Mouse (Mus musculus) brain, embryonic 14.5 days (tissue): ENCODE results near the gene 1700028K03Rik. TPM values are rescaled to one million over a fixed set of nuclear protein-coding genes. Genes with fewer than 3 reads are reported as not detected.

ENCODE experiments used
- DNase-seq: peaks from one replicate; pipeline ENCODE4 v3.0.0-alpha.2; 2011; ENCODE audit warnings: low read depth
- CTCF ChIP-seq: fragments of 200-500 bp; IDR thresholded peaks from 2 replicates; pipeline ENCODE4 v1.5.1; 2012; ENCODE audit warnings: inconsistent platforms, mild to moderate bottlenecking, moderate library complexity, borderline replicate concordance; ENCODE audit not compliant: insufficient read depth, insufficient read length; ENCODE audit errors: extremely low read depth
- POLR2A ChIP-seq: fragments of 200-500 bp; IDR thresholded peaks from 2 replicates; pipeline ENCODE4 v1.6.1; 2012; ENCODE audit warnings: mild to moderate bottlenecking, inconsistent platforms, borderline replicate concordance; ENCODE audit not compliant: poor library complexity, insufficient read depth, insufficient read length, severe bottlenecking; ENCODE audit errors: extremely low read depth
- polyA plus RNA-seq: library from polyadenylated mRNA; depleted of rRNA; stranded (reverse); fragments of >200 nt; gene quantifications from 2 replicates; pipeline ENCODE4 v1.2.3, GENCODE M21; 2012

The 1700028K03Rik gene
- polyA plus RNA-seq, 1 experiment, result 0.10 TPM

DNA sequence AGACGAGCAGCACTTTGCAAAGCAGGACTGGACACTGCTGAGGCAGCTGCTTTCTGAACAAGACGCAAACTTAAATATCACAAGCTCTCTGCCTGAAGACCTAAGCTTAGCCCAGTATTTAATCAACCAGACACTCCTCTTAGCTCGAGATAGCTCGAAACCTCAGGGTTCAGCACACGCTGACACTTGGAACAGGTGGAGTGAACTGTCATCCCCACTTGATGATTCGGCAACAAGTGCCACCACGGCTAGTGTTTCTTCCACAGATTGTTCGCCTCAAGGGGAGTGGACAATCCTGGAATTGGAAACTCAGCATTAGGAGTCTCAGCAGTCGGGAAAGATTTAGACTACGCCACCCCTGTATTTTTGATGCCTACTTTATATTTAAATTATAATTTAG lies 24.0 kb upstream of the 1700028K03Rik start:
- TF ChIP-seq POLR2A, result no peak
- TF ChIP-seq CTCF, result no peak
- no peak for DNase-seq

DNA sequence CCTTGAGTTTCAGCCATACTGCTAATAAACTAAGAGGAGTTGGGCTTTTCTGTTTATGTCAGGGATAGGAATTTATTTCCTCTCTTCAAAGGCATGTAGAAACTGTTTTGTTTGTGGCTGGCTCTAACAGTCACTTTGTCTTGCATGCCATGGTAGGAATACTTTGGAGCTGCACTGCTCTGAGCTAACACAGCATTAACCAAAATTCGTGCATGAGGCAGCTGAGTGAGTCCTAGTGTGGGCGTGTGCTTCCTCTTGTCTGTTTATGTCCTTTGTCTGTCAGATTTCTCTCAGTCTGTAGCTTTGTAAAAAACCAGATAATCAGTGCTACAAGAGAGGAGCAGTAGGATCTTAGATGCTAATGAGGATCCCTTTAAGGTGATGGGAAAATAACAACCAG lies 23.2 kb upstream of the 1700028K03Rik start:
- DNase-seq, result no peak
- no peak for TF ChIP-seq POLR2A
- TF ChIP-seq CTCF, result no peak

DNA sequence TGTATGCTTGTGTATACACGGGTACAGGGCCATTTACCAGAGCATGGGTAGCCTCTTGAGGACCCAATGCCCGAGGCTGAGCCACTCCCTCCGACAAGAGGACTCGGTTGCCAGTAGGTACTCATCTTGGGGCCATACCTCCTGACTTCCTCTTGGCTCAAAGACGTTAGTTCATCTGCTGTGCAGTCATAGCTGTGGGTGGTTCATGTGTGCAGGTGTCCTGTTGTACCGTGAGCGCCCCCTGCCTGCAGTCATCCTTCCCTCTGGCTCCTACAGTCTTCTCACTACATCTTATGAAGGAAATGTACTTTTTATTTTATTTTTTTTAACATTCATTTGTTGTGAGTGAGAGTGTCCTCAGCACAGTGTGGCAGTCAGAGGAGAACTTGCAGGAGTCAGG lies 20.9 kb upstream of the 1700028K03Rik start:
- DNase-seq, result peak; percentile 69
- no peak for TF ChIP-seq POLR2A
- peak; percentile 68 for TF ChIP-seq CTCF

DNA sequence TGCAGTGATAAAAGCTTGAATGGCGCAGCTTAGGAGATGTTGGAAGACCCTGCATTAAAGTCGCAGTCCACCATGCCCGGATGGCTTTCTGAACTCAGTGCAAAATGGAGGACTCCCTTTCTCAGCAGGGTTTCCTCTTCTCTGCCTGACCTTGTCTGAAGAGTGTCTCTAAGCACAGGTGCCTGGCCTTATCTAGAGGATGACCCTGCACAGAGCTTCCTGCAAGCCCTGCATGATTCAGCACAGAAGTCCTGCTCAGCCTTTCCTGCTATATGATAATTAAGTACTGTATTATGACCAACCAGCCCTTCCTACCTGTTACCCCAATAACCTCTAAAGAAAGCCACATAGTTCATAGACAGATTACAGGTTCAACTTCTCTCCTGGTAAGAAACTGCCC lies 19.1 kb upstream of the 1700028K03Rik start:
- no peak for DNase-seq
- TF ChIP-seq CTCF (no peak), POLR2A (no peak)

DNA sequence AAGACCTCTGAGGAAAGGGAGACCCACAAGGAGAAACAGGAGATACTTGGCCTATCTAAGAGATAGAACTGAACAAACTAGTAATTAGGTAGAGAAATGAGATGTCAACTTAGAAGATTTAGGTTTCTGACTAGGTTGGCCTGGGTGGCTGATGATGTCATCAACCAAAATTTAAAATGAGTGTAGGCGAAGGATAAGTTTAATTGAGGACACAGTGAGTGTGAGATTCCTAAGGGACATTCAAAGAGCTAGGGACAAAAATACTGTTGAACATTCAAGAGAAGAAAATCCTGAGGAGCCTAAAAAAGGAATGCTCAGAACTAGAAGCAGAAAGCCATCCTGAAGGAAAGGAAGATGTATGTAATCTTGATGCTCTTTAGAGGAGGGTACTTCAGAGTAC lies 18.4 kb upstream of the 1700028K03Rik start:
- TF ChIP-seq POLR2A (no peak), CTCF (no peak)
- DNase-seq, result no peak

DNA sequence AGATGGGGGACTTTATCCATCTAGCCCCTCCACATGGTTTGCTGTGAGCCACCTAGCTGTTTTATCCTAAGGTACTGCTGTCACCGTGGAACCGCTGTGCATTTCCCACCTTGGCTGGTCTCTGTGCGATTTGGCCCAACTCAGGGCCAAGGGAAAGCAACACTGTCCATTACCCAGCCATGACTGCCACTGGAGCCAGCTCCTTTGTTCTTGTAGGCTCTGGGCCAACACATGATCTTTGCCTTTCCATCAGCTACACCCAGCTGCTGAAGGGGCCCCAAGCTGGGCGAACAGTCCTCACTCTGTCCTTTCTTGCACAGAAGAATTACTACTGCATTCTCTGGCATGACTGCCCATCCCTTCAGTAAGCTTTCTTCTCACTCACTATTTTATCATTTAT lies 15.9 kb upstream of the 1700028K03Rik start:
- TF ChIP-seq POLR2A, result no peak
- no peak for TF ChIP-seq CTCF
- DNase-seq, result peak; percentile 30

DNA sequence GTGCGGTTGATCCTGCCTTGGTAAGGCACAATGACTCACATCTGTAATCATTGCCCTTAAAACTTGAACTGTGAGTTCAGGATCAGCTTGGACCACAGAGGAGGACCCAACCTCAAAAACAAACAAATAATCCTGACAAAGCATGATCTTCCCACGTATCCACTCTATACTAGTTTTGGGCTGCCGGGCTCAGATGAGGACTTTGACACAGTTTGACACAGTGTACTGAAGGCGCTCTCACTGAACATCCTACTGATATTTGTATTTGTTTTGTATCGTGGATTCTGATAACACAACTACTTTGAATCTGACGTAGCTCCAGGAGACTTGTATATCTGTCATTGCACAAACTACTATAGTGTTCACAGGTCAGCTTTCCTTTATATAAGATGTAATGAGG lies 13.1 kb upstream of the 1700028K03Rik start:
- DNase-seq, result no peak
- TF ChIP-seq CTCF (no peak), POLR2A (no peak)

DNA sequence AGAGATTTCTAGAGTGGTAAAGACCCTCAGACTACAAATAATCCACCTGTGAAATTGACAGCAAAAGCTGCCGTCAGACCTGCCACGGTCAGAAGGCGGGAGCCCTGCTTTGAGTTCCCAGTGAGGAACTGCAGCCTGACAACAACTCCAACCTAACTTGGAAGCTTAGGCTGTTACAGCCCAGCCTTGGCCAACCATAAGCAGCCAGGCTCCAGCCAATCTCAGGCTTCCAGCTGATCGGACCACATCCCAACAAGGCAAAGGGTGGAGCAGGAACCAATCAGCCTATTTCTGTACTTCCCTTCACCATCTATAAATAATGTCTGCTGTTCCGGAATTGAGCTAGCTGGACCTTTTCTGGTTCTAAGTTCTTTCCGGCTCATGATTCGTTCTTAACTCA lies 12.6 kb upstream of the 1700028K03Rik start:
- no peak for TF ChIP-seq CTCF
- no peak for TF ChIP-seq POLR2A
- no peak for DNase-seq

DNA sequence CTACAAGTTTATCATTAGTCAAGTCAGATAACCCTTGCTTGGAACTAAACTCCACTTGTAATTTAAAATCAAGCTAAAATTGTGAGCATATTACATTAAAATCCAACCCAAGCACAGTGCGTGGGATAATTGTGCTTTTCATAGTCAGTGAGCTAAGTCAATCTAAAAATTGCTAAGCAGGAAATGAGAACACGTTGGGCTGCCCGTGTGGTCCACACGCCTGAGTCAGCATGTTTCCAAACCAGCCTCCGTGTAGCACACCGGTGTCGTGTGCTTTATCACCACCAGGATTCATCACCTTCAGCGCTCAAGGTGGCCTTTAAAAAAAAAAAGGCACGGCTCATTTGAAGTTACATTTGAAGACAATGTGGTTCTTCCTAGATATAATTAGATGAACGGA lies 10.2 kb upstream of the 1700028K03Rik start:
- TF ChIP-seq CTCF (no peak), POLR2A (no peak)
- no peak for DNase-seq

DNA sequence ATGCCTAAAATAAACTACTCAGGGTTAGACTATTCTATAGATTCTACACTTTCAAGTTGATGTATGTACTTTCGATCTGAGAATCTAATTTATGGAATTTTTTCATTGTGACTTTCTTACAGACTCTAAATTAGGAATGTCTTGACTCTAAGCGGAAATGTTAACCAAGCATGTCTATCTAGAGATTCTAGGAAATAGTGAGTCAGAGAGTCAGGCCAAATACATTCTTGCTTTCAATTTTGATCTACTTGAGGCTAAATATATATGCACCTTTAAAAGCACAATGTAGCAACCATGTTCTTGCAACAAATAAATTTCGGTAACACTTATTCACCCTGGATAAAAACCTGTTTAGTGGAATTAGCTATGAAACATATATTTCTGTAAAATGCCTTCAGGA lies 5.7 kb upstream of the 1700028K03Rik start:
- no peak for DNase-seq
- no peak for TF ChIP-seq CTCF
- no peak for TF ChIP-seq POLR2A

DNA sequence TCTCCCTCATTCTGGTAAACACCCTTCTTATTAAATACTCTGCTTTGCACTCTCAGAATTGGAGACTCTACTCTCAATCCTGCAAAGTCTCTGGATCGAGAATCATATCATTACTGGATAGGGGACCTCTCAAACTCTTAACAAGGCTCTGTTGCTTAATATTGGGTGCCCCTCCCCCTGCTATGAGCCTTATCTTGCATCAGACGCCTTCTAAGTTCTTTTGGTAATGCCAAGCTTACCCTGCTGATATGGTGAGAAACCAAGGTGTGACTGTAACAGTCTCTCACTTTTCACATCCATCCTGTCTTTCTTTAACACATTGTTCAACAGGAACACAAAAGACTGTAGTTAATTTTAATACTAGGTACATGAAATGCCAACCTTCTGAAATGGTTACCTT lies 919 bp upstream of the 1700028K03Rik start:
- no peak for DNase-seq
- TF ChIP-seq POLR2A, result no peak
- TF ChIP-seq CTCF, result no peak

DNA sequence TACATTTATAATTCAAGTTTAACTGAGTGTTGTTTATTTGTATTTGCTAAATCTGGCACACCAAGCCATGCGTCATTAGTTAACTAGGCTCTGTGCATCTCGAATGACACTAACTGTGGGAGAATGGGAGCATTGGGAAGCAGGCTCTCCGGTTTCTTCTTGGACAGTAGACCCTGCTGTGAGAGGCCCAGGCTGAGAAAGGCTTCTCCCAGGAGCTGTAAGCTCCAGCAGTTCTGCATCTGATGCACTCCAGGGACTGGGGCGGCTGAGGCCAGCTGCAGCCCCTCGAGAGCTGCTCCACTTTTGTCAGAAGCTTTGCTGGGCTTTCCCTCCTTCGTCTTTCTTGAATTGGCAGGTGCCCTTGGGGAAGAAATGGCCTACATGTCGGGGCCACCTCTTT lies 7.2 kb downstream of the 1700028K03Rik start:
- TF ChIP-seq POLR2A (no peak), CTCF (no peak)
- peak; percentile 48 for DNase-seq

DNA sequence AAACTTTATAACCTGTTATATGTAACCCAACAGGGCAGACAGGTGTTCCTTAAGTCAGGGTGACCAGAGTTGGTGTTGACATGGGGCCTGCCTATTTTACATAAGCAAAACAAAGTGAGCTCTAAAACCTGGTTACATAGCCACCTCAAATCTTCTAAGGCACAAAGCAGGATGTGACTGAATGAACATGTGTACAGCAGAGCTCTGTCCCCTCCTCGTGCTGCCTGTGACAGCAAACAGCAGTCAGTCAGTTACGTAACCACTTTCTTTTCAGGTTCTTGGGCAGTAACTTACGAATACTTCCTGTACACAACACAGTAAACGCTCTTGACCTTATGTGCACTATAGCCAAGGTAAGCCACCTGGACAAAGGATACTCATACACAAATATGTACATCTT lies 11.4 kb downstream of the 1700028K03Rik start:
- TF ChIP-seq POLR2A, result no peak
- no peak for TF ChIP-seq CTCF

More for the DNA sequence above, 11.4 kb downstream of the 1700028K03Rik start:
- DNase-seq, result no peak
